Mouse (Mus musculus): Measurements from ENCODE around the gene Slc6a4. TPM values are rescaled to one million over a fixed set of nuclear protein-coding genes. Genes with fewer than 3 reads are reported as not detected.

Slc6a4 gene
- total and polyA plus RNA-seq, 3 experiments, result not detected

- no peak overlapping the region for H3K4me3 ChIP-seq (ENCODE audit: control insufficient read depth in 1 of 2, insufficient read depth in 1 of 2, low read depth in 2 of 2, low read length in 2 of 2)
- no peaks in the 10 kb centered on the region for H3K79me2 ChIP-seq (ENCODE audit: control insufficient read depth, insufficient read depth, low read length, poor library complexity)
- DNase-seq (ENCODE audit: low read depth, low spot score), result no peak
- H3K4me1 ChIP-seq (ENCODE audit: control insufficient read depth in 1 of 2, insufficient read depth in 2 of 2, low read length in 2 of 2), result no peaks in the 10 kb centered on the region
- H3K27ac ChIP-seq (ENCODE audit: control insufficient read depth, low read depth, low read length), result no peak overlapping the region
- TF ChIP-seq SIN3A (IDR thresholded peaks at IDR 0.05; ENCODE audit: low read length), result no peak
- no peak for TF ChIP-seq HCFC1 (IDR thresholded peaks at IDR 0.05; ENCODE audit: low read depth, low read length)
- no peak for TF ChIP-seq ZKSCAN1 (IDR thresholded peaks at IDR 0.05; ENCODE audit: low read depth, low read length)
- TF ChIP-seq NRF1 (IDR thresholded peaks at IDR 0.05; ENCODE audit: insufficient read depth, low read depth, low read length, poor library complexity, severe bottlenecking), result no peak
- TF ChIP-seq POLR2A (IDR thresholded peaks at IDR 0.05; ENCODE audit: control insufficient read depth in 1 of 2, insufficient read depth in 1 of 2, low read depth in 1 of 2, low read length in 2 of 2, poor library complexity in 1 of 2), result no peak
- no peak for TF ChIP-seq E2F4 (IDR thresholded peaks at IDR 0.05; ENCODE audit: borderline replicate concordance, low read depth, low read length)
- TF ChIP-seq NELFE (IDR thresholded peaks at IDR 0.05; ENCODE audit: low read depth, low read length), result no peak
- TF ChIP-seq CHD2 (IDR thresholded peaks at IDR 0.05; ENCODE audit: low read length), result no peak
- TF ChIP-seq GATA1 (IDR thresholded peaks at IDR 0.05; ENCODE audit: low read depth, low read length), result no peak
- TF ChIP-seq CHD1 (IDR thresholded peaks at IDR 0.05; ENCODE audit: low read depth, low read length), result no peak
- no peak for TF ChIP-seq POLR2AphosphoS2 (IDR thresholded peaks at IDR 0.05; ENCODE audit: low read length)
- no peak for TF ChIP-seq ZNF384 (IDR thresholded peaks at IDR 0.05; ENCODE audit: low read depth, low read length)
- no peak for TF ChIP-seq TAL1 (IDR thresholded peaks at IDR 0.05; ENCODE audit: low read length)
- H3K9ac ChIP-seq (ENCODE audit: control insufficient read depth, low read depth, low read length, poor library complexity, severe bottlenecking), result no peak overlapping the region
- no peaks in the 10 kb centered on the region for H3K9me3 ChIP-seq (replicated peaks; ENCODE audit: insufficient read depth, low read length)
- H3K27me3 ChIP-seq (ENCODE audit: control insufficient read depth in 1 of 2, insufficient read depth in 2 of 2, low read length in 2 of 2), result peaks cover 0 to 7% of the 10 kb centered on the region in 2 experiments; a peak in 3 of 4 replicates
- H3K36me3 ChIP-seq (ENCODE audit: control insufficient read depth in 1 of 2, insufficient read depth in 2 of 2, low read length in 2 of 2), result peaks cover 0 to 10% of the 10 kb centered on the region in 2 experiments; a peak in 2 of 4 replicates
Measured at GRCm38 (mm10) chr11:77041891-77042290, 43.5 kb downstream of the Slc6a4 start.

- no peaks in the 10 kb centered on the region for H3K4me1 ChIP-seq (ENCODE audit: control insufficient read depth in 1 of 2, insufficient read depth in 2 of 2, low read length in 2 of 2)
- DNase-seq (ENCODE audit: low read depth, low spot score), result no peak
- H3K4me3 ChIP-seq (ENCODE audit: control insufficient read depth in 1 of 2, insufficient read depth in 1 of 2, low read depth in 2 of 2, low read length in 2 of 2), result no peak overlapping the region
- no peak overlapping the region for H3K27ac ChIP-seq (ENCODE audit: control insufficient read depth, low read depth, low read length)
- H3K9ac ChIP-seq (ENCODE audit: control insufficient read depth, low read depth, low read length, poor library complexity, severe bottlenecking), result no peak overlapping the region
- peaks cover 0 to 17% of the 10 kb centered on the region in 2 experiments; a peak in 2 of 4 replicates for H3K36me3 ChIP-seq (ENCODE audit: control insufficient read depth in 1 of 2, insufficient read depth in 2 of 2, low read length in 2 of 2)
- no peaks in the 10 kb centered on the region for H3K9me3 ChIP-seq (replicated peaks; ENCODE audit: insufficient read depth, low read length)
- TF ChIP-seq ZC3H11A (IDR thresholded peaks at IDR 0.05; ENCODE audit: low read depth, low read length), result no peak
- TF ChIP-seq MEF2A (IDR thresholded peaks at IDR 0.05; ENCODE audit: extremely low read depth, insufficient replicate concordance, low read depth, low read length, poor library complexity, severe bottlenecking), result no peak
- no peak for TF ChIP-seq SIN3A (IDR thresholded peaks at IDR 0.05; ENCODE audit: low read length)
- no peak for TF ChIP-seq POLR2A (IDR thresholded peaks at IDR 0.05; ENCODE audit: control insufficient read depth in 1 of 2, insufficient read depth in 1 of 2, low read depth in 1 of 2, low read length in 2 of 2, poor library complexity in 1 of 2)
- no peak for TF ChIP-seq GABPA (IDR thresholded peaks at IDR 0.05; ENCODE audit: low read depth, low read length)
- TF ChIP-seq NRF1 (IDR thresholded peaks at IDR 0.05; ENCODE audit: insufficient read depth, low read depth, low read length, poor library complexity, severe bottlenecking), result no peak
- TF ChIP-seq ETS1 (IDR thresholded peaks at IDR 0.05; ENCODE audit: low read depth, low read length), result no peak
- no peak for TF ChIP-seq TBP (IDR thresholded peaks at IDR 0.05; ENCODE audit: low read depth, low read length)
- TF ChIP-seq SMC3 (IDR thresholded peaks at IDR 0.05; ENCODE audit: low read depth, low read length), result no peak
- H3K27me3 ChIP-seq (ENCODE audit: control insufficient read depth in 1 of 2, insufficient read depth in 2 of 2, low read length in 2 of 2), result peaks cover 0 to 3% of the 10 kb centered on the region in 2 experiments; a peak in 3 of 4 replicates
- H3K79me2 ChIP-seq (ENCODE audit: control insufficient read depth, insufficient read depth, low read length, poor library complexity), result no peaks in the 10 kb centered on the region
Measured at GRCm38 (mm10) chr11:77042816-77043215, 44.4 kb downstream of the Slc6a4 start.
